Mouse (Mus musculus) heart, adult 18-20 months (tissue): ENCODE measurements around the gene Prss43. TPM values are rescaled to one million over a fixed set of nuclear protein-coding genes. Genes with fewer than 3 reads are reported as not detected.

Source experiments
- total RNA-seq, 2 experiments: library from RNA; stranded (reverse); gene quantifications; 2 replicates each; pipeline ENCODE4 v1.2.3; 2021

Prss43 gene
- total RNA-seq, 2 experiments from 2014 or later = not detected

Other genes with a start within 250 kb of the Prss43 start
- gene Nradd, start 202.2 kb upstream of the Prss43 start, total RNA-seq = 1 to 10 TPM; 1.4 to 2.0 TPM
- gene Nbeal2, start 172.5 kb upstream of the Prss43 start, total RNA-seq = 1 to 10 TPM; 6.8 to 7.6 TPM
- 10 to 100 TPM; 57.3 to 61.5 TPM for gene Ccdc12, start 170.2 kb upstream of the Prss43 start, total RNA-seq
- gene Myl3, start 84.8 kb upstream of the Prss43 start, total RNA-seq = over 10,000 TPM; 10,039 to 12,689 TPM
- 1 to 10 TPM; 4.6 to 6.3 TPM for gene Pth1r, start 79.5 kb upstream of the Prss43 start, total RNA-seq
- not detected for gene Prss42, start 28.5 kb upstream of the Prss43 start, total RNA-seq
- gene Prss44, start 12.7 kb upstream of the Prss43 start, total RNA-seq = not detected
- not detected for gene Prss45, start 7.9 kb downstream of the Prss43 start, total RNA-seq
- gene Prss46, start 17.8 kb downstream of the Prss43 start, total RNA-seq = not detected
- not detected for gene Prss50, start 31.3 kb downstream of the Prss43 start, total RNA-seq
- 10 to 100 TPM; 13.2 to 14.8 TPM for gene Als2cl, start 53.2 kb downstream of the Prss43 start, total RNA-seq
- 1 to 10 TPM; 1.5 to 2.1 TPM for gene Tmie, start 53.4 kb downstream of the Prss43 start, total RNA-seq
- gene Fam240a, start 90.2 kb downstream of the Prss43 start, total RNA-seq = not detected
- gene Tdgf1, start 119.5 kb downstream of the Prss43 start, total RNA-seq = not detected
- 100 to 1,000 TPM; 239 to 298 TPM for gene Lrrc2, start 124.9 kb downstream of the Prss43 start, total RNA-seq
- gene Rtp3, start 163.9 kb downstream of the Prss43 start, total RNA-seq = 1 to 10 TPM; 2.9 to 3.8 TPM
- 1 to 10 TPM in 1 of 2 experiments, under 1 TPM in 1; 0.10 to 9.8 TPM for gene Ltf, start 192.6 kb downstream of the Prss43 start, total RNA-seq
- gene Ccrl2, start 230.8 kb downstream of the Prss43 start, total RNA-seq = 1 to 10 TPM; 6.3 to 9.1 TPM